Mouse (Mus musculus): ENCODE measurements around the gene Gcnt3. TPM values are rescaled to one million over a fixed set of nuclear protein-coding genes. Genes with fewer than 3 reads are reported as not detected.
"Not testable (repeated sequence)": the region's sequence is repeated elsewhere in the genome, so short reads cannot be mapped to it uniquely, and the experiment has no call there.

Gene Gcnt3
- total RNA-seq, 2 experiments from 2014 or later, result not detected

DNA sequence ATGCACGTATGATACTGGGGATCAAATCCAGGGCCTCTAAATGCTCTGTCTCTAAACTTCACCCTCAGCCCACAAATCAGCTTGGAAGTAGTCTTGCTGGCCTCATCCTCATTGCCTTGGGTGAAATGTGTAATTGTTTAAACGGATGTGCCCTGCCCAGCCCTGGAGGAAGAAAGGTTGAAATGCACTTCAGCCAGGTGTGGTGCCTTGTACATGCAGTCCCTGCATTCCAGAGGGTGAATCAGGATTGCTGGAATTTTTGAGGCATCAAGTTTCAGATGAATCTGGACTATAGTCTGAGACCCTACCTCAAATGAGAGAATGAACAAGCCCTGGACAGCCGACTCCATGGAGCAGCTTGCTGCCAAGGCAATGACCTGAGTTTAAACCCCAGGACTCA lies 10.0 kb upstream of the Gcnt3 start:
- DNase-seq (ENCODE audit: extremely low spot score in 1 of 2, low spot score in 2 of 2), result no peak
- intact Hi-C loops (cut with DNase I), result no loop called here

GRCm38 (mm10) chr9:70046255-70046654 lies 8.4 kb upstream of the Gcnt3 start:
- intact Hi-C loops (cut with DNase I), result no loop called here
- DNase-seq (ENCODE audit: extremely low spot score in 1 of 2, low spot score in 2 of 2), result no peak

DNA sequence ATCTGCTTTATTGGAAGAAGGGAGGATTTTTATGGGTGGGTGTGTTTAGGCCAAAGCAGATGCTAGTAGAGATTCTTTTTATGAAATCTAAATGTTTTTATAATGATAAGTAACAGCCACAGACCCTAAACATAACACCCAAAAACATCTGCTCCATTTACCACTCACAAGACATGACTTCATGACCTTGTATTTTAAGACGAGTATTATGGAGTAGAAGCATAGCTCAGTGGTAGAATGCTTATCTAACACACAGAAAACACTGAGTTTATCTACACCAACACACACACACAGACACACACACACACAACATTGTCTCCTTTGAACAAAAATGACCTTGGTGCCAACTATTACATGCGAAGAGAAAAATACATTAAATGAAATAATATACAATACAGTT lies 7.0 kb upstream of the Gcnt3 start:
- DNase-seq (ENCODE audit: extremely low spot score in 1 of 2, low spot score in 2 of 2), result no peak
- intact Hi-C loops (cut with DNase I), result no loop called here

DNA sequence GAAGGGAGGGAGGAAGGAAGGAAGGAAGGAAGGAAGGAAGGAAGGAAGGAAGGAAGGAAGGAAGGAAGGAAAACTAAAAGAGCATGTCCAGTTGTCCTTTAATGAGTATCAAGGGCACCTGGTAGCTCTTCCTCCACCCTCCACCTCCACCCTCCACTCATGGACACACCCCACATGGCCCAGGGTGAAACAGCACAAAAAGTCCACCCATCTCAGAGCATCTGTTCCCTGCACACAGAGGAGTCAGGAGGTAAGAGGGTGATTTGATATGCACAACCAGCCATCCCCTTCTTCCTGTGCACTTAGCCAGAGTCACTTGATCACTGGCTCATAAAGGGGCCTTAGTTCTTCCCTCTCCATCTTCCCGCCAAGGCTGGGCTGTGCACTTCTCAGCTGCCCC lies 5.0 kb upstream of the Gcnt3 start:
- intact Hi-C loops (cut with DNase I), result no loop called here
- no peak for DNase-seq (ENCODE audit: extremely low spot score in 1 of 2, low spot score in 2 of 2)

DNA sequence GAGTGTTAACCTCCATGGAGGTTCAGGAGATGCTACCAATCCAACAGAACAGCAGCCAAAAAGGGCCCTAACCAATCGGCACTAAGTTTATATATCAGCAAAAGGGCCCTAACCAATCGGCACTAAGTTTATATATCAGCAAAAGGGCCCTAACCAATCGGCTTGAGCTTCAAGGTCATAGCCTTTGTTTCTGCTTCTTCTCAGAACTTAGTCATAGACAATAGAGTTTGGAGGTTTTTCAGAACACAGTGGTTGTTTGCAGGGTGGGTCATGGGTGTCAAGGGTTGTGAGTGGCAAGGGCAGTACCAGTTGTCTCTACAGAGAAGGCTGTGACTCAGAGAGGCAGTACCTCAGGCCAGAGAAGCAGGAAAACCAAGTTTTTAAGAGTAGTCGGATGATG lies 4.2 kb upstream of the Gcnt3 start:
- no peak for DNase-seq (ENCODE audit: extremely low spot score in 1 of 2, low spot score in 2 of 2)
- intact Hi-C loops (cut with DNase I), result no loop called here

GRCm38 (mm10) chr9:70040570-70040969 lies 2.7 kb upstream of the Gcnt3 start:
- DNase-seq (ENCODE audit: extremely low spot score in 1 of 2, low spot score in 2 of 2), result no peak
- intact Hi-C loops (cut with DNase I), result no loop called here

GRCm38 (mm10) chr9:70039597-70040385 lies 1.9 kb upstream of the Gcnt3 start:
- DNase-seq (ENCODE audit: extremely low spot score in 1 of 2, low spot score in 2 of 2), result no peak
- intact Hi-C loops (cut with DNase I), result no loop called here

DNA sequence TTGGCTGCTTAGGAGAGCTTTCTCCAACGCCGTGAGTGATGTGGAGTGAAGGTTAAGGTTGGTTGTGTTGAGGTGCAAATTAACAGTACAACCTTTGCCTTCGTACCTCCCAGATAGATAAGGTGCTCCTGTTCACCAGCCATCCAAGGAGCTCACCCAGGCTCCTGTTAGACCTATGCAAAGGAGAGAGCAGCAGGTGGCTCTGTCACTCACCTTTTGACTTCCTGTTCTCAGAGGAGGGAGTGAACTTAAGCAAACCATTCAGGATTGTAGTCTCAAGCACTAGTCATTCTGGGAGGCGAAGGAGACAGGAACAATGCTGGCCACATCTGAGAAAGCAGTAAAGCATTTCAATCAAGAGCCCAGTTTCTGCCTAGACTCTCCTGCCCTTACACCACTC lies 1.2 kb downstream of the Gcnt3 start:
- no peak for DNase-seq (ENCODE audit: extremely low spot score in 1 of 2, low spot score in 2 of 2)
- intact Hi-C loops (cut with DNase I), result no loop called here

- intact Hi-C loops (cut with DNase I), result no loop called here
- DNase-seq (ENCODE audit: extremely low spot score in 1 of 2, low spot score in 2 of 2), result no peak
Observed at GRCm38 (mm10) chr9:70034702-70035101, 3.2 kb downstream of the Gcnt3 start.

- DNase-seq (ENCODE audit: extremely low spot score in 1 of 2, low spot score in 2 of 2), result no peak
- intact Hi-C loops (cut with DNase I), result no loop called here
Observed at GRCm38 (mm10) chr9:70033056-70033455, 4.8 kb downstream of the Gcnt3 start.

DNA sequence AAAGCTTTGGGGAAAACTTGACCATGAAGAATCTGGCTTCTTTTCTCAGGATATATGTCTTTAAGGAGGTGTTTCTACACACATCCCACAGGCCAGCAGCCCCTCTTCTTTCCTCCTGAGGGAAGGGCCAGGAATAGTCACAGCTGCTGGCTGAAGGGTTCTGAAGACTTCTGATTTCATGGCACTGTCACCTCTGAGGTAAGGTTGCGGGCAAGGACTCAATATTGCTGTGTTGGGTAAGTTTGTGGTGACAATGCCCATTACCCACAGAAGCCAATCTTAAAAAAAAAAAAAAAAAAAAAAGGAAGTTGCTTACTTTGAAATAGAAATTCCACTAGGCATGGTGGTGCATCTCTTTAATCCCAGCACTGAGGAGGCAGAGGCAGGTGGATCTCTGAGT lies 5.7 kb downstream of the Gcnt3 start:
- intact Hi-C loops (cut with DNase I), result no loop called here
- DNase-seq (ENCODE audit: extremely low spot score in 1 of 2, low spot score in 2 of 2), result no peak

DNA sequence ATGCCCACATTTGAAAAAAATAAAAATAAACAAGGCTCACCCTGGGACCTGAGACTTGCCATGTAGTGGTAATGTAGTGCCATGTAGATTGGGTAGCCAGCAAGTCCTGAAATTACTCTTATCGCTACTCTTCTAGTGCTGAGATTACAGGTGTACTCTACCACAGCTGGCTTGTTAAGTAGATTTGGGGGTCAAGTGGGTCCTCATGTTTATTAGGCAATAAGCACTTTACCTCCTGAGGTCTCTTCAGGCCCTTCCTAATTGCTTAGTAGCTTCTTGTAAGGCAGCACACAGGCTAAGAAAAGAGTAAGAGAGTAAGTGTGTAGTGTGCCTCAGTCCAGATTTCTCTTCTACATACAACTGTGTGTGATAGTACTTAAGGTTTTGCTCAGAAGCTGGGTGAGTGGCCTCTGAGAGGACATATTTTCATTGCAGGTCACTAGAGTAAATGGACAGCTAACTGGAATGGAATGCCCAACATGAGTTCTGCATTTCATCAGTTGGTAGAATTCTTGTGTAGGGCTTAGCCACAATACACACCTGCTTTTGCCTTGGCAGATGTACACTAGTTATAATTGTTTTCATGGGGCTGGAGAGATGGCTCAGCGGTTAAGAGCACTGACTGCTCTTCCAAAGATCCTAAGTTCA lies 12.4 kb downstream of the Gcnt3 start:
- no peak for DNase-seq (ENCODE audit: extremely low spot score in 1 of 2, low spot score in 2 of 2)
- intact Hi-C loops (cut with DNase I), result no loop called here

GRCm38 (mm10) chr9:70024648-70025047 lies 13.2 kb downstream of the Gcnt3 start:
- intact Hi-C loops (cut with DNase I), result no loop called here
- DNase-seq (ENCODE audit: extremely low spot score in 1 of 2, low spot score in 2 of 2), result no peak

DNA sequence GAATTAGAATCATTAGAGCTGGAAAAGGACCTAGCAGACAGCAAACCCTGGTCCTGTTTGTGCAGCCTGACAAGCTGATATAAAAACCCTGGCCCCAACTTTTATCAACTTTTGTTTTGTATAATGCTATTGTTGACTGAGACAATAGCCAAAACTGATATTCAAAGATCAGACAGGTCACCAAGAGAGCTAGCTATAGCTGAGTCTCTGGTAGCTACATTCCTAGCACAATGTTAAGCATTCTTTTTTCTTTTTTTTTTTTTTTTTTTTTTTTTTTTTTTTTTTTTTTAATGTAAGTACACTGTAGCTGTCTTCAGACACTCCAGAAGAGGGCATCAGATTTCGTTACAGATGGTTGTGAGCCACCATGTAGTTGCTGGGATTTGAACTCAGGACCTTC lies 14.3 kb downstream of the Gcnt3 start:
- DNase-seq (ENCODE audit: extremely low spot score in 1 of 2, low spot score in 2 of 2); intact Hi-C loops (cut with DNase I): not testable (repeated sequence)

- intact Hi-C loops (cut with DNase I), result no loop called here
- DNase-seq (ENCODE audit: extremely low spot score in 1 of 2, low spot score in 2 of 2), result no peak
Observed at GRCm38 (mm10) chr9:70022083-70022482, 15.8 kb downstream of the Gcnt3 start.

GRCm38 (mm10) chr9:70021610-70022009 lies 16.3 kb downstream of the Gcnt3 start:
- intact Hi-C loops (cut with DNase I), result no loop called here
- DNase-seq (ENCODE audit: extremely low spot score in 1 of 2, low spot score in 2 of 2), result no peak

- no peak for DNase-seq (ENCODE audit: extremely low spot score in 1 of 2, low spot score in 2 of 2)
- intact Hi-C loops (cut with DNase I), result loop anchor here (2.0 kb wide), 1 partner anchor 62 kb away; no protein-coding TSS in a partner anchor
Observed at GRCm38 (mm10) chr9:70018879-70019278, 19.0 kb downstream of the Gcnt3 start.

GRCm38 (mm10) chr9:70015632-70016031 lies 22.3 kb downstream of the Gcnt3 start:
- DNase-seq (ENCODE audit: extremely low spot score in 1 of 2, low spot score in 2 of 2), result no peak
- intact Hi-C loops (cut with DNase I), result no loop called here

DNA sequence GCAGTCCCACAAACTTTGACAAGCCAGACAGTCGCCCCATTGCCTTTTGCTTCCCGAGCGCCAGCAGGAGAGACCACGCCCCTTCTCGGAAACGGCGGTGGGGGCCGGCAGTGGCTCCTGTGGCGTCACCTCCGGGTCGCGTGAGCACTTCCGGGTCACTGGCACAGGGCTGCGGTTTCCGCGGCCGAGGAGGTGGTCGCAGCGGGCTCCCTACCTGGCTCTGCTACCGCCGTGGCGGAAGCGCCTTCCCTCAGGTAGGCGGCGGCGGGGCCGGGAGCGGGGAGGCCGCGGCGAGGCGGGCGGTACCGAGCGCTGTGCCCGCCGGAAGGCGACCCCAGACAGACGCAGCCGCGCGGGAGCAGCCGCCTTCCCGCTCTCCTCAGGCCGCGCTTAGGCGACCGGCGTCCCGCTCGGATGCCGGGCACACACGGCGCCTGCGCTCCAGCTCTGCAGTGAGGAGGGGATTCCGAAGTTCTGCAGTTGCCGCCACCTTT lies 25.4 kb downstream of the Gcnt3 start, which contains the start of gene Gtf2a2:
TSS of gene Gtf2a2 (plus strand) at position 143 of the 494 bp plus-strand sequence.
- peak; percentile 87 to 97 for DNase-seq (ENCODE audit: extremely low spot score in 1 of 2, low spot score in 2 of 2)
- intact Hi-C loops (cut with DNase I), result no loop called here

All from left cerebral cortex, postnatal 10 days (tissue).